Mouse (Mus musculus) erythroblast, embryonic 14.5 days (primary cell): Measurements from ENCODE around the gene Hoxb9.

Experiments
- GATA1 ChIP-seq: IDR thresholded peaks from 2 replicates; pipeline ENCODE4 v1.6.1; 2012; ENCODE audit warnings: low read length, inconsistent platforms, mixed read lengths
- TAL1 ChIP-seq: IDR thresholded peaks from 3 replicates; pipeline ENCODE4 v1.6.1; 2012; ENCODE audit warnings: low read length, inconsistent platforms, mixed read lengths

DNA sequence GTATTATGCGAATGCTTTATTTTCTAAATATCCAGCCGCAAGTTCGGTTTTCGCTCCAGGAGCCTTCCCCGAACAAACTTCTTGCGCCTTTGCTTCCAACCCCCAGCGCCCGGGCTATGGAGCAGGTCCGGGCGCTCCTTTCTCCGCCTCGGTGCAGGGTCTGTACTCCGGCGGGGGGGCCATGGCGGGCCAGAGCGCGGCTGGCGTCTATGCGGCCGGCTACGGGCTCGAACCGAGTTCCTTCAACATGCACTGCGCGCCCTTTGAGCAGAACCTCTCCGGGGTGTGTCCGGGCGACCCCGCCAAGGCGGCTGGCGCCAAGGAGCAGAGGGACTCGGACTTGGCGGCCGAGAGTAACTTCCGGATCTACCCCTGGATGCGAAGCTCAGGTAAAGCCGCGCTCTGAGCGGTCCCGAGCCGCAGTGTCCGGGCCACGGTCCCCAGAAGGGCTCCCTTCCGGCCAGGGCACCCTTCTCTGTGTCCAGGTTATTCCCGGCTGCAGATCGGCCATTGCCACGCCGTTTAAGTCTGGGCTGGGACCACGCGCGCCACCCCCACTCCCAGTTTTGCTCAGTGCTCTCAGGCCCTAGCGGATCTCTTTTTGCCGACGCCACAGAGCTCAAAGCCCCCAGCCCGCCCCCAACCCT, 15.6 kb downstream of the Hoxb9 start:
- TF ChIP-seq GATA1 (no peak), TAL1 (no peak)
